Mouse (Mus musculus) cerebellum, postnatal 14 days (tissue): Measurements from ENCODE around the gene Arap1.

Experiments used
- DNase-seq, 2 experiments: peaks; one replicate each; pipeline ENCODE4 v3.0.0; 2021; ENCODE audit warnings: mixed read lengths in 2 of 2

Arap1 gene

GRCm38 (mm10) chr7:101347767-101348270, at the start of gene Arap1:
TSS of gene Arap1 (plus strand) at chr7:101348067.
- DNase-seq: peak; percentile 46 to 51

GRCm38 (mm10) chr7:101298375-101298774, 49.5 kb upstream of the Arap1 start:
- no peak for DNase-seq

- DNase-seq: no peak
Measured at GRCm38 (mm10) chr7:101301361-101301880, 46.4 kb upstream of the Arap1 start.

- peak; percentile 89 to 94 for DNase-seq
Measured at GRCm38 (mm10) chr7:101301881-101302456, 45.9 kb upstream of the Arap1 start, which contains the start of gene Atg16l2. TSS of gene Atg16l2 (minus strand) at chr7:101302251.

- no peak for DNase-seq
Measured at GRCm38 (mm10) chr7:101302691-101303090, 45.2 kb upstream of the Arap1 start.

- no peak for DNase-seq
Measured at GRCm38 (mm10) chr7:101306841-101307240, 41.0 kb upstream of the Arap1 start.

GRCm38 (mm10) chr7:101309985-101310326, 37.9 kb upstream of the Arap1 start:
- no peak for DNase-seq

- DNase-seq: peak; percentile 98 to 99
Measured at GRCm38 (mm10) chr7:101310327-101311028, 37.4 kb upstream of the Arap1 start.

GRCm38 (mm10) chr7:101311061-101311460, 36.8 kb upstream of the Arap1 start:
- DNase-seq: no peak

GRCm38 (mm10) chr7:101313033-101313432, 34.8 kb upstream of the Arap1 start:
- no peak for DNase-seq

GRCm38 (mm10) chr7:101314396-101314795, 33.5 kb upstream of the Arap1 start:
- DNase-seq: no peak

- no peak for DNase-seq
Measured at GRCm38 (mm10) chr7:101315699-101316098, 32.2 kb upstream of the Arap1 start.

GRCm38 (mm10) chr7:101316591-101317001, 31.3 kb upstream of the Arap1 start:
- no peak for DNase-seq

GRCm38 (mm10) chr7:101317014-101317413, 30.9 kb upstream of the Arap1 start, which contains the start of gene Stard10:
TSS of gene Stard10 (plus strand) at chr7:101317086.
- no peak for DNase-seq

GRCm38 (mm10) chr7:101318848-101319247, 29.0 kb upstream of the Arap1 start:
- DNase-seq: peak in 1 of 2 experiments; percentile 29

- DNase-seq: no peak
Measured at GRCm38 (mm10) chr7:101319796-101320195, 28.1 kb upstream of the Arap1 start.

- peak; percentile 71 to 76 for DNase-seq
Measured at GRCm38 (mm10) chr7:101320399-101321217, 27.3 kb upstream of the Arap1 start.

- peak; percentile 61 to 64 for DNase-seq
Measured at GRCm38 (mm10) chr7:101321218-101321827, 26.5 kb upstream of the Arap1 start.

- peak; percentile 56 to 63 for DNase-seq
Measured at GRCm38 (mm10) chr7:101323141-101323594, 24.7 kb upstream of the Arap1 start.

- peak; percentile 67 to 70 for DNase-seq
Measured at GRCm38 (mm10) chr7:101324142-101324962, 23.5 kb upstream of the Arap1 start.

- DNase-seq: no peak
Measured at GRCm38 (mm10) chr7:101326006-101326405, 21.9 kb upstream of the Arap1 start.

- no peak for DNase-seq
Measured at GRCm38 (mm10) chr7:101327263-101327662, 20.6 kb upstream of the Arap1 start.
